Mouse (Mus musculus): ENCODE data around the gene Rbck1.

DNA sequence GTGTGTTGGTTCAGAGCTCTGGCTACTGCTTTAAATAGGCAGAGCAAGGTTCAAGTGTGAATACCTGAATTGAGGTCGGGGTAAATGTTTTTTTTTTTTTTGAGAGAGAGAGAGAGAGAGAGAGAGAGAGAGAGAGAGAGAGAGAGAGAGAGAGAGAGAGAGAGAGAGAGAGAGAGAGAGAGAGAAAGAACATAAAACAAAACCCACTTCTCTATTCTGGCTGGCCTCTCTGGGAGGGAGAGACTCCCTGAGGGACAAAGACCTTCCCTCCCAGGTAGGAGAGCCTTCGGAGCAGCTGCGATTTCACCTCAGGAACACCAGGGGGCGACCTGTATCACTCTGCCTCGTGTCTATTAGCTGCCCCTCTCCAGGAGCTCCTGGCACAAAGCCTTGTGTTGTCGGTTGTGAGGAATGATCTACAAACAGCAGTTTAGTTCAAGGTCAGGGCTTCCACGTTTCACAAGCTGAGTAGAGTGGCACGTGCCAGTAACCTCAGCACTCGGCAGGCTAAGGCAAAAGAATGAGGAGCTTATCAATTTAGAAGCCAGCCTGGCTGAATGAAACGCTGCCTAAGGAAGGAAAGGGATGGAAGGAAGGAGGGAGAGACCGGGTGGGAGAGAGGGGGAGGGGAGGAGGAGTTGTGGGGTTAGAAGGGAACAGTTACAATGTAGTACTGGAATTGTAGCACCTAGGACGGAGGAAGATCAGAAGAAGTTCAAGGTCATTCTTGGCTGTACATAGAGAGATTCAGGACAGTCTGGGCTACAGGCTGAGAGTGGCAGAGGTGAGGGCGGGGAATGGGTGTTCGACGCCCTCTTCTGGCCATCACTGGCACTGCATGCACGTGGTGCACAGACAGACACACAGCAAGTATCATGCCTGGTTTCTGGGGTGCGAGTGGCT is 31.0 kb upstream of the Rbck1 start:
- TF ChIP-seq CHD2 (IDR thresholded peaks at IDR 0.05; ENCODE audit: low read depth, low read length) (no peak), MAFK (IDR thresholded peaks at IDR 0.05; ENCODE audit: insufficient read depth, low read depth, low read length) (no peak), ZC3H11A (IDR thresholded peaks at IDR 0.05; ENCODE audit: borderline replicate concordance, low read depth, low read length) (peak; percentile 10; the same call in 1 of the 2 replicates)
